Mouse (Mus musculus) bone marrow, adult 2 months (tissue): ENCODE data around the gene Zdhhc16.

ENCODE experiments used
- CTCF ChIP-seq: fragments of 200-500 bp; IDR thresholded peaks from 2 replicates; pipeline ENCODE4 v1.5.1; 2011; ENCODE audit warnings: low read length, control low read depth; ENCODE audit not compliant: control insufficient read depth, insufficient read depth
- POLR2A ChIP-seq: fragments of 200-500 bp; IDR thresholded peaks from 2 replicates; pipeline ENCODE4 v1.6.1; 2011; ENCODE audit warnings: low read depth, mild to moderate bottlenecking, control low read depth, low read length, borderline replicate concordance; ENCODE audit not compliant: control insufficient read depth

DNA sequence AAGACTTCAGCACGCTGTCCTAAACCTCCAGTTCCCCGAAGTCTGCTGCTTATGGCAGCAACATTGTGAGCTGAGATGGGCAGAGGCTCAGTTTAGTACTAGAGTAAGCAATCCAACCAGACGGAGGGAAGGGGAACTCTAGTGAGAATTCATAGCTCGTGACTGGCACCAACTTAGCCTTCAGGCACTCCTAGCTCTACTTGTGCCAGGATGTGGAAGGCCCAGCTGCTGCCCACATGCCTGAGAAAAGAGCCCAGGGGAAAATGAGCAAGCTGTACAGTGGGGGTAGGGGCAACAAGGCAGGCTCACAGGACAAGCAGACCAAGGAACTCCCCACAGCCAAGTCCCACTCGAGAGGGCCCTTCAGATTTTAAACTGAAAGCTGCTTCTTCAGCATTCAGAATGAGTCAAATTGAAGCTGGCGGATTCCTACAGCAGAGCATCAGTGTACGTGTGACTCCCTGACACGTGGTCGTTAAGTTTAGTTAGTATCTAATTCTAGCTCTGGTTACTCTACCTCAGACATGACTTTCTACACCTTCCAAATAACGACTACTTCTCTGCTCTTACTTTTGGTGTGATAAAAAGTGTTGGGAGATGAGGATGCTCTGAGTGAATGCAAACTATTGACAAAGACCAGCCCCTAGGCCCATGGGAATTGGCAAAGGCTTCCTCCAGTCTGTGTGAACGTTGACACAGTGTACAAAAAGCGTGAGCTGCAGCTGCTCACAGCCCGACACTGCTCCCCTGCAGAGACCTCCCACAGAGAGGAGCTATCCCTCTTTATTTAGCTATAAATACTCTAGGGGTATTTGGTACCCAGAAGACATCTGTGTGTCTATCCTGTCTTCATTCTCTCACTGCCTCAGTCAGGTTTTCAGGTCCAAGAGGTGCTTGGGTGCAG lies 40.9 kb downstream of the Zdhhc16 start:
- TF ChIP-seq CTCF (no peak), POLR2A (no peak)
